Comparison of ENCODE assay signal across 9 mouse cellular contexts in the genomic region with DNA sequence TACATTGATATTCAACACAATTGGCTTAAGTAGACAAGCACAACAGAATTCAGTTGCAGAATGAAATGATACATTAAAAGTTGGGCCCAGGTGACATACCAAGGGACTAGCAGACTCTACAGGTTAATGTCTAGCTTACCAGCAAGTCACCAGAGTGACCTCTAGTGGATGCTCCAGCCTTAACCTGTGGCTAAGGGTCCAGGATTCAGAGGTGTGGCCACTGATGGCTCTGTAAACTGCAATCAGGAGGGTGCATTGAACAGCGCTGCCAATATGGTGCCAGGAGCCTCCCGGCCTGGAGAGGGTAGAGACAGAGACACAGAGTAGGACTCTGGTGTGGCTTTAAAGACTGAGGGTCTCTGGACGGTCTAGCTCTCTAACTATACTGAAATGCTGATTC. TPM values are rescaled to one million over a fixed set of nuclear protein-coding genes. Genes with fewer than 3 reads are reported as not detected.
DNase-seq lines count a peak whose midpoint lies in the region; TF ChIP-seq lines count a peak whose summit lies in the region.
"Had no signal": no experiment of that assay in that cellular context is flagged by ENCODE, and none has a peak within 500 bp of the region (broad histone marks: within the 10 kb centered on the region; RNA-seq: fewer than 3 reads in every experiment).

No protein-coding gene starts in this region.

- TF ChIP-seq CTCF in CH12.LX (conservative IDR thresholded peaks at IDR 0.05 in 1 of 2, IDR thresholded peaks at IDR 0.05 in 1 of 2; ENCODE audit: low read depth in 2 of 2, low read length in 2 of 2), result peak; percentile 35 to 75; a peak in 3 of 4 replicates

- H3K9me3 ChIP-seq in CH12.LX (replicated peaks; ENCODE audit: low read length), result no peaks in the 10 kb centered on the region
- H3K9me3 ChIP-seq: hindbrain, embryonic 15.5 days had no signal

- intact Hi-C loops in gastrocnemius, postnatal 14 days (cut with DNase I; ENCODE audit: low total_unique reads), result no loop called here
- intact Hi-C loops in left cerebral cortex, postnatal 36 days (cut with DNase I), result no loop called here

- no peak overlapping the region for H3K27ac ChIP-seq in CH12.LX (ENCODE audit: insufficient read depth, low read depth)
- H3K27ac ChIP-seq: hindbrain, embryonic 15.5 days had no signal

- TF ChIP-seq POLR2A in CH12.LX (IDR thresholded peaks at IDR 0.05; ENCODE audit: low read depth, low read length), result no peak

- in situ Hi-C loops in CH12.LX (cut with MboI; ENCODE audit: low pct_ligation_motif_present, low pct_unique_long_range_greater_than_20kb, low sequenced_read_pairs), result loop anchor here (25.0 kb wide), 1 partner anchor 482 kb away; no protein-coding TSS in a partner anchor

- no peak for TF ChIP-seq EP300 in CH12.LX (IDR thresholded peaks at IDR 0.05; ENCODE audit: low read length)

- H3K79me2 ChIP-seq in CH12.LX (replicated peaks; ENCODE audit: control insufficient read depth, extremely low read depth, insufficient read depth, poor library complexity, severe bottlenecking), result no peaks in the 10 kb centered on the region

- no peak overlapping the region for H3K9ac ChIP-seq in CH12.LX (ENCODE audit: insufficient read depth, low read depth)
- H3K9ac ChIP-seq: hindbrain, embryonic 15.5 days had no signal

- H3K36me3 ChIP-seq in CH12.LX (replicated peaks in 1 of 2; ENCODE audit: control insufficient read depth in 1 of 2, insufficient read depth in 1 of 2, low read length in 1 of 2), result no peaks in the 10 kb centered on the region
- H3K36me3 ChIP-seq: hindbrain, embryonic 15.5 days had no signal

- H3K4me3 ChIP-seq in CH12.LX (replicated peaks in 1 of 3; ENCODE audit: low read depth in 2 of 3, low read length in 2 of 3, poor library complexity in 1 of 3), result no peak overlapping the region
- H3K4me3 ChIP-seq: hindbrain, embryonic 15.5 days had no signal

- no peaks in the 10 kb centered on the region for H3K27me3 ChIP-seq in CH12.LX (replicated peaks)
- H3K27me3 ChIP-seq: hindbrain, embryonic 15.5 days had no signal

- peaks cover 0 to 38% of the 10 kb centered on the region in 2 experiments; a peak in 3 of 4 replicates for H3K4me1 ChIP-seq in CH12.LX (ENCODE audit: control insufficient read depth in 1 of 2, insufficient read depth in 2 of 2)

- peak; percentile 8 for DNase-seq in gastrocnemius, adult 18-20 months (ENCODE audit: low spot score)
- DNase-seq in gastrocnemius, postnatal 14 days, result no peak
- peak; percentile 39 for DNase-seq in CH12.LX (ENCODE audit: extremely low read depth)
- peak; percentile 41 for DNase-seq in embryo, embryonic 10.5 days (ENCODE audit: low spot score)
- DNase-seq in lung, adult 18-20 months, result peak; percentile 35 to 45
- DNase-seq in c-Kit-positive CD71-positive TER-119-positive erythroid progenitor cells, embryonic 14.5 days (ENCODE audit: low spot score), result no peak
- no peak for DNase-seq in left cerebral cortex, postnatal 36 days (ENCODE audit: low spot score in 2 of 2)
- no peak for DNase-seq in layer of hippocampus, adult 9-11 months

- no peak overlapping the region for H3K4me2 ChIP-seq in CH12.LX (ENCODE audit: insufficient read depth, low read depth, poor library complexity, severe bottlenecking)
- H3K4me2 ChIP-seq: hindbrain, embryonic 15.5 days had no signal

- dilution Hi-C loops in CH12.LX (cut with MboI; ENCODE audit: extremely low pct_ligation_motif_present, extremely low pct_unique_long_range_greater_than_20kb, low sequenced_read_pairs), result no loop called here

- peak; percentile 65 for TF ChIP-seq RAD21 in CH12.LX (IDR thresholded peaks at IDR 0.05; ENCODE audit: low read depth, low read length)

TF ChIP-seq in CH12.LX, 34 proteins besides CTCF, POLR2A, EP300 and RAD21:
- TF ChIP-seq SMC3 (IDR thresholded peaks at IDR 0.05; ENCODE audit: low read depth, low read length) (peak; percentile 66), PAX5 (IDR thresholded peaks at IDR 0.05; ENCODE audit: low read length) (no peak), NRF1 (IDR thresholded peaks at IDR 0.05; ENCODE audit: low read depth, low read length) (no peak), ZKSCAN1 (IDR thresholded peaks at IDR 0.05; ENCODE audit: borderline replicate concordance, low read depth, low read length) (no peak)
TF ChIP-seq in CH12.LX: peak in this region for 1.

RNA-seq across cellular contexts. Expression of gene Serpinb1b, which starts 2.0 kb away (rescaled TPM):
- not detected for total RNA-seq in gastrocnemius, adult 18-20 months (2021)
- total RNA-seq in gastrocnemius, postnatal 14 days (2021), result under 1 TPM in 1 of 2 experiments, not detected in 1; 0.18 TPM
- total RNA-seq in CH12.LX (2012; rRNA removed) (0.08 TPM in 2 replicates), CH12.LX (2014; rRNA removed) (0.62 and 0.98 TPM in 2 replicates)
- 0.56 and 0.64 TPM in 2 replicates for polyA plus RNA-seq in CH12.LX (2012; ENCODE audit: insufficient read length, low read depth)
- total RNA-seq in left cerebral cortex, postnatal 36 days (2021), result 1 to 10 TPM; 1.2 TPM

RNA-seq across cellular contexts. Expression of gene Serpinb9b, which starts 53.1 kb away (rescaled TPM):
- total RNA-seq in gastrocnemius, adult 18-20 months (2021), result not detected
- total RNA-seq in gastrocnemius, postnatal 14 days (2021), result not detected
- not detected in 2 replicates for total RNA-seq in CH12.LX (2012; rRNA removed)
- 0.24 TPM in 1 of 2 replicates, not detected in the other for total RNA-seq in CH12.LX (2014; rRNA removed)
- not detected in 2 replicates for polyA plus RNA-seq in CH12.LX (2012; ENCODE audit: insufficient read length, low read depth)
- total RNA-seq in left cerebral cortex, postnatal 36 days (2021), result not detected

Comparison
In these comparisons a context has a peak if more than half of its experiments do, and no peak if none do; other contexts are left out.
1. DNase-seq: peak in gastrocnemius, adult 18-20 months (single experiment), CH12.LX (single experiment), embryo, embryonic 10.5 days (single experiment) and lung, adult 18-20 months (2 of 2); none in gastrocnemius, postnatal 14 days (single experiment), c-Kit-positive CD71-positive TER-119-positive erythroid progenitor cells, embryonic 14.5 days (single experiment), left cerebral cortex, postnatal 36 days (0 of 2) and layer of hippocampus, adult 9-11 months (single experiment).